Mouse (Mus musculus) splenic B cell, adult 2 months (primary cell): ENCODE measurements around the gene Degs2.
"Not testable (repeated sequence)": the region's sequence is repeated elsewhere in the genome, so short reads cannot be mapped to it uniquely, and the experiment has no call there.

ENCODE experiments used
- DNase-seq: peaks from one replicate; pipeline ENCODE4 v3.0.0-alpha.2; 2011; ENCODE audit warnings: low read depth, low spot score
- H3K27me3 ChIP-seq: 2 replicates; pipeline ENCODE4 v1.6.1; 2012; ENCODE audit warnings: mild to moderate bottlenecking, low read length, moderate library complexity, mixed read lengths; ENCODE audit not compliant: control insufficient read depth, poor library complexity, insufficient read depth, severe bottlenecking
- H3K36me3 ChIP-seq: 2 replicates; pipeline ENCODE4 v1.6.1; 2012; ENCODE audit warnings: mild to moderate bottlenecking, low read length, moderate library complexity, mixed read lengths; ENCODE audit not compliant: control insufficient read depth, poor library complexity, insufficient read depth, severe bottlenecking

Gene Degs2

DNA sequence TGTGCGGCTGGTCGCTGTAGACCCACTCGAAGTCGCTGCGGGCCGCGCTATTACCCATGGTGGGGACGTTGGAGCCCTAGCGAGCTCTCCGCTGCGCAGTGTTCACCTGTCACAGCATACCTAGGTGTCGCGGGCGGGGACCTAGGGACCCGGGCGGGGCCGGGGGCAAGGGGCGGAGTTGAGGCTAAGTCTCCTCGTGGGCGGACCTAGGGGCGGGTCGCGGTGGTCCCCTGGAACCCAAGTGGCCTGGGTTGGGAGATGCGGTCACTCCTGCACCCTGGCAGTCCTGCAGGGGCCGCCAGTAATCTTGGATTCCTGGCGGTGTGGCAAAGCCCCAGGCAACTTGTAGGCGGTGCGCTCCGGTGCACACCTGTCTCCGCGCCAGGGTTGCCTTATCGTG is at the start of gene Degs2:
Gene Degs2, minus strand, starts transcription at position 131 of the 400 bp plus-strand sequence.
- Histone ChIP-seq H3K27me3 (no peaks in the 10 kb centered on the region), H3K36me3 (no peaks in the 10 kb centered on the region)
- DNase-seq: no peak

DNA sequence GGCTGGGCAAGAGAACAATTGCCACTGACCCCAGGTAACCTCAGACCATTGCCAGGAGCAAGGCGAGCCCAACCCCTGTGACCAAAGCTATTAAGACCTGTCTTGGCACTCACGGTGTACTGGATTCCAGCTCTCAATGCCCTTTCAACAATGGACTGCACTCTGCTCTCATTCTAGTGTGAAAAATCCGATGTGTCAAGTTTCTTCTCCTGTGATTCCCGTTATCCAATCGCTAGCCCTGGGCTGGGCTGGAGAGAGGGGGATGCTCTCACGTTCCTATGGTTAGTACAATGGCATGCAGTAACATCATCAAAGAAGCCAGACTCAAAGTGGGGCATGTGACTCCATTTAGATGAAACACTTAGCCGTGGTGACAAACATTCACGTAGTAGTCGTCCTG is 49.7 kb upstream of the Degs2 start:
- DNase-seq: no peak
- no peaks in the 10 kb centered on the region for H3K27me3 ChIP-seq
- H3K36me3 ChIP-seq: no peaks in the 10 kb centered on the region

DNA sequence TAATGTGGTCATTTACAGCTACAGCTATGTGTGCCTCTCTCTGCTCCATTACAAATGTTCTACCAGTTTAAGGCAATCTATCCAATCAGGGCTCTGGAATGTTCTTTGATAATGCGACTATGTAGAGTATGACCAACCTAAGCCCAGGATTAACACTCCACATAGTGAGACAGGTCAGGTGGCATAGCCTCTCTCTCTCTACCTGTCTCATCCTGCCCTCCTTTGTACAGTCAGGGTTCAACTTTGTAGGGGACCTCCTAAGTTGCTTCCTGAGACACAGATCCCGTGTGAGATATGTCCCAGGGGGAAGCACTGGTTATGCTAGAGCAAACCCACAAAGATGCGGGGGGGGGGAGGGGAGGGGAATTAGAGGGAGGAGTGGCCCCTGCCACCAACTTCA is 48.1 kb upstream of the Degs2 start:
- DNase-seq: no peak
- Histone ChIP-seq H3K27me3 (no peaks in the 10 kb centered on the region; the same call in 1 of the 2 replicates), H3K36me3 (no peaks in the 10 kb centered on the region)

DNA sequence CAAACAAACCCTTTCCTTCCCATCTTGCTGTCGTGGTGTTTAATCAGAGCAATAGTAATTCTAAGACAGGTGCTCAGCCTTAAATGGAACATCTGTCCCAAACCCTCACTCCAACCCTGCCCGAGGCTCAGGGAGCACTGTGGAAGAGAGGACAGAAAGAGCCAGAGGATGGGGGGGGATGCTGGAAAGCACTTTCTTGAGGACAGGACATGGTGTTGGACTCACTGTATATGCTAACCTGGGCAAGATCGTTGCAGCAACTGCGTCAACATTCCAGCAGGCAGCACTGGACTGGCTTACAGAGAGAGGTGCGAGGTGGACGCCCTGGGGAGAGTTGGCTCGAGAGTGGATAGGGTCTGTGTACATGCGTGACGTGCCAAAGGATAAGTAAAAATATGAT is 47.3 kb upstream of the Degs2 start:
- no peak for DNase-seq
- Histone ChIP-seq H3K36me3 (no peaks in the 10 kb centered on the region), H3K27me3 (no peaks in the 10 kb centered on the region; the same call in 1 of the 2 replicates)

DNA sequence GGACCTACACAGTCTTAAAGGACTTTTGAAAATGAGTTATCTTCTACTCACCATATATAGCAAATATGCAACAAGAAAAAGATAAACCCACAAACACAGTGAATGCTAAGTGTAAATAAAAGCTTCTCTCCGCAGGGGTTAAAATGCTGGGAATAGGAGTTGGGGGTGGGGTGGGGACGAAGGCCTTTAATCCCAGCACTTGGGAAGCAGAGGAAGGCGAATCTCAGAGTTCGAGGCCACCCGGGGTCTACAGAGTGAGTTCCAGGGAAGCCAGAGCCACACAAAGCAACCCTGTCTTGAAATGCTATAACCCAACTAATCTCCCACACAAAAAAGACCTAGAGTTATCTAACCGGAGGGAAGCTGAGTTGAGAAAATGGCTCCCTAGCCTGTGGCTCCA is 46.9 kb upstream of the Degs2 start:
- Histone ChIP-seq H3K27me3 (no peaks in the 10 kb centered on the region; the same call in 1 of the 2 replicates), H3K36me3 (no peaks in the 10 kb centered on the region)
- DNase-seq: no peak

DNA sequence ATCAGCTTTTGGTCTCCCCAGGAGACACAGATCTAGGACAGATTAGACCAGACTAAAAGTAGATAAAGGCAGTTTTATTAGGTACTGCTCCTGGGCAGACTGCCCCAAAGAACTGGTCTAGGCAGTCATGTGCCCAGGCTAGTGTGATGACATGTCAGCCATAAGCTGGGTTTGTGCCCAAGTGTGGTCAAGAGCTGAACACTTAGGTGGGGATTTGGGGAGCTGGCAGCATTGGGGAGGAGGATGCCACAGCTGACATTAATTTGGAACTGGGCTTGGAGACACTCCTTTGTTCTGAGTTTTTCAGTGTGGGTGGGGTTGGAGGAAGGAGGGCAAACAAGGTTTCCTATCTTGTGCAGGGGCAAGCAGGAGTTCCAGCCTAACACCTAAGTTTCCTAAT is 43.9 kb upstream of the Degs2 start:
- DNase-seq: no peak
- H3K36me3 ChIP-seq: no peaks in the 10 kb centered on the region

DNA sequence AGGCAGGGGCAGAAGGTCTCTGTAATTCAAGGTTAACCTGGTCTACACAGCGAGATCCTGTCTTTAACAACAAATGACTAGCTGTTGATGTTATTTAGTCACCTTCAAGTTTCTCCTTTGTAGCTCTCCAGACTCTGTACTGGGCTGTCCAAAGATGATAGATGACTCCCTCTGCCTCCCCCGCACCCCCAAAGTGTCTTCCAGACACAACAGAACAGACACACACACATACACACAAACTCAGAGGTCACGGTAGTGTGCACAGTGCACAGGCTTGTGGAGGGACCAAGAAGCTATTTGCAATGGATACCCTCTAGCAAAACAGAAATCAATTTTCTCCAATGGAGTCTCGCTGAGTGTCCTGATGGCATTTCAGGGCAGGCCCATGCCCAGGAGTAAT is 40.1 kb upstream of the Degs2 start:
- Histone ChIP-seq H3K27me3 (no peaks in the 10 kb centered on the region; the same call in none of the 2 replicates), H3K36me3 (no peaks in the 10 kb centered on the region)
- no peak for DNase-seq

More for the DNA sequence above, 43.9 kb upstream of the Degs2 start:
- H3K27me3 ChIP-seq: no peaks in the 10 kb centered on the region; the same call in none of the 2 replicates

DNA sequence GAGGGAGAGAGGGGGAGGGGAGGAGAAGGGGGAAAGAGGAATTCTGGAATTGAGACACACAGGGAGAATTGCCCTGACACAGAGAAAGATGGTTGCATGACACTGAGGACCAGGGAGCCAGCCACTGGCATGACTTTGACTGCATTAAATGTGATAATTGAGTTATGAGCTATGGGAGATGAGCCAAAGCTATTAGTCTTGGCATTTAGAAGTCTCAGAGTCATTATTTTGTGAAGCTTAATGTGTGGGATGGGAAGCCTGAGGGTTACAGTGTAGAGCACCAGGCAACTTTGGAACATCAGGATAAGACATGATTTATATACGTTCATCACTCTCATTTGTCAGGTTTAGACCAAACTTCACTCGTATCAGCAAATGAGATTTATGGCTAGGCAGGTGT is 39.4 kb upstream of the Degs2 start:
- H3K36me3 ChIP-seq: no peaks in the 10 kb centered on the region
- no peak for DNase-seq
- H3K27me3 ChIP-seq: no peaks in the 10 kb centered on the region; the same call in none of the 2 replicates

DNA sequence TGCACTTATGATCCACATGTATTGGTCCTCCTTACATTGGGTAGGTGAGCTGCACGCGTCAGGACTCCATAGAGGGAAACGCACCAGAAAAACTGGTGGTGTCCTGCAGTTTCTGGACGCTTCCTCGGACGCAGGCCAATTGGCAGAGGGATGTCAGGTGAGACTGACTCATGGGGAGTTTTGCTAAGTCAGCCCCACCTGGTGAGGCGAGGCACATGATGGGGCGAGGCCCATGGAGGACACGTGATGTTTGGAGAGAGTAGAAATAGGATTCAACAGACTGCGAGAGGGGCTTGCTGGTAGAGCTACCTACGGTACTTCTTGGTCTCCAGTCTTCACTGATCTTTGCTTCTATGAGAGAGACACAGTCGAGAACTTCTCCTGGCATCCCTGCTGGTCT is 36.6 kb upstream of the Degs2 start:
- Histone ChIP-seq H3K27me3 (no peaks in the 10 kb centered on the region; the same call in 1 of the 2 replicates), H3K36me3 (no peaks in the 10 kb centered on the region)
- DNase-seq: no peak

DNA sequence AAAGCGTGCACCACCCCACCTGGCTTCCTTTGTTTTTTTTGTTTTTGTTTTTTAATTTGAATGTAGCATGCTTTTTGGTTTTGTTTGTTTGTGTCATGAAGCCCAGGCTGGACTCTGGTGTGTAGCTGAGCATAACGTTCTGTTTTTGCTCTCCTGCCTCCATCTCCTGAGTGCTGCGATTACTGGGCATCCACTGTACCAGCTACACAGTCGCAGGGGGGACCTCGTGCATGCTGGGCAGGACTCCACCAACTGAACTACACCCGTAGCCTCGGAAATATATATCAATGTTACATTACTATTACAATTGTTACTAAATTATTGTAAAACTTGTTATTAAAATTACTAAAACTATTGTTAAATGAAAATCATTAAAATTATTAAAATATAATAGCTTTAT is 35.7 kb upstream of the Degs2 start:
- Histone ChIP-seq H3K27me3 (no peaks in the 10 kb centered on the region), H3K36me3 (no peaks in the 10 kb centered on the region)
- no peak for DNase-seq

DNA sequence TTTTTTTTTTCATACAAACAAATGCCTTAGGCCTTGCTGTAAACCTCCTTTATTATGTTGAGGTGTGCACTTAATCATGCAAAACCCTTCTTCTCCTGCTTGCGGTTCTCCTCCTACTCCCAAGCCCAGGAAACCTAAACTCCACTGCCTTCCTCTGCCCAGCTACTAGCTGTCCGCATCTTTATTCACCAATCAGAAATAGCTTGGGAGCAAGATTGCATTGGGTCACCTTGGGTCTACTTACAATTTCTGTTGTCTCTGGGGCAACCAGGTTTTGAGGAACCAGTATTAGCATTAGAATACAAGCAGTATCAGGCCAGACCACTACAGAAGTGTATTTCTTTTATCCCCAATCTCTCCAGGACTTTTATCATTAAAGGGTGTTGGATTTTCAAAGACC is 32.3 kb upstream of the Degs2 start:
- H3K36me3 ChIP-seq: no peaks in the 10 kb centered on the region
- H3K27me3 ChIP-seq: no peaks in the 10 kb centered on the region
- no peak for DNase-seq

DNA sequence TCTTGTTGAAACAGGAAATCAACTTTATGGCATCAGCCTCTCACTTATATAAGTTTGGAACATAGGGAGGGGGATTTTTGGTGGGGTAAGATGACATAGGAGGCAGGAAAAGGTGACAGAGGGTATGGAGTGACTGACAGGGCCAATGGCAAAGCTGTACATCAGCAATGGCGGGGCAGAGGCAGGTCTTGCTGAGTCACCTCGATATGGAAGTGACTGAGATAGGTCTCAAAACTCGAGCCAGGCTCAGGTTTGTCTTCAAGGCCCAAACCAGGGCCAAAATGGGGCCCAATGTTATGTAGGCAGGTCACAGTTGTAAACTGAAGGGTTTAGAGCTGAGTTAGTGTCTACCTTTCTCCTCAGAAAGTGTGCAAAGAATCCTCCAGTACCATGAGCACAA is 21.7 kb upstream of the Degs2 start:
- no peaks in the 10 kb centered on the region for H3K36me3 ChIP-seq
- no peak for DNase-seq

DNA sequence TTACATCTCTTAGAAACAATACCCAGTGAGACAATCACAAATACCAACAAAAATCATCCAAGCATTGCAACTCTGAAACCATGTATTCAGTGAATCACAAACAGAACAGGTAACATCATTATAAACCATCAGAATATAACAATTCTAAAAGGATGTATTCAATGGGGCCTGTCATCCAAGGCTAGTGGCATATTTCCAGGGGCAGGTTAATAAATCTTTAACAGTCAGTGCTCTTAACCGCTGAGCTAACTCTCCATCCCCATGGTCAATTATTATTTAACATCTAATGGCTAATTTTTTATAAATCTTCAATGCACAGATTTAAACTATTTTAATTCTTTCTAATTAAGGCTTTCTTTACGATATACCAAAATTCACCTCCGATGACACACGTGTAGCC is 20.3 kb upstream of the Degs2 start:
- Histone ChIP-seq H3K36me3 (no peaks in the 10 kb centered on the region), H3K27me3 (no peaks in the 10 kb centered on the region)
- DNase-seq: no peak

More for the DNA sequence above, 21.7 kb upstream of the Degs2 start:
- H3K27me3 ChIP-seq: no peaks in the 10 kb centered on the region

DNA sequence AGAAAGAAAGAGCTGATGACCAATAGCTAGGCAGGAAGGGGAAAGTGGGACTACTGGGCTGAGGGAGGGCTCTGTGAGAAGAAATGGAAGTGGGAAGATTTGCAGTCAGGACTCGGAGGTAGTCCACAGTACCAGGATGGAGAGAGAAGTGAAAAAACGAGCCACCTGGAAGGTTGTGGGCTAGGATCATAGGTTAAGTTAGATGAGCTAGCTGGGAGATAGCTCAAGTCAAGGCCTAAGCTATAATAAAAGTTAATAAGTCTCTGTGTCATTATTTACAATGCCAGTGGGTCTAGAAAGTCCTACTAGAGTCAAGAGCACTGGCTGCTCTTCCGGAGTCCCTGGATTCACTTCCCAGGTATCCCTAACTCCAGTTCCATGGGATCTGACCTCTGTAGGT is 16.4 kb upstream of the Degs2 start:
- Histone ChIP-seq H3K27me3 (no peaks in the 10 kb centered on the region), H3K36me3 (no peaks in the 10 kb centered on the region)
- no peak for DNase-seq

DNA sequence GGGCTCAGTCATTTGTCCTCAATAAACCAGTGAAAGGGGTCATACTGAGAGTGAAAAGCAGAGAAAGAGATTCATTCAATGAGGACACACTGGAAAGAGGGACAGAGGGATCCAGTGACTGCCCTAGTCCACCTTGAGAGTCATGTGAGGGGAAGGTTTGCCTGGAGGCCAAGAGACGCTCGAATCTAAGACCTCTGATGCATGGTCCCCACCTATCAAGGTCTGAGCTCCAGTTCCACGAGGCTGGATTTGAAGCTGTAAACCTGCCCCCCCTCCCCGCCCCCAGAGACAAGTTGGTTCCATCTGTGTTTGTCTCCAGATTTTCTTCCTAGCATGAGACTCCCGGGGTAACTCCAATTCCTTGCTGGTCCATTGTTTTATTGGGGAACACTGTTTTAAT is 13.7 kb upstream of the Degs2 start:
- Histone ChIP-seq H3K27me3 (no peaks in the 10 kb centered on the region), H3K36me3 (no peaks in the 10 kb centered on the region)
- DNase-seq: no peak

DNA sequence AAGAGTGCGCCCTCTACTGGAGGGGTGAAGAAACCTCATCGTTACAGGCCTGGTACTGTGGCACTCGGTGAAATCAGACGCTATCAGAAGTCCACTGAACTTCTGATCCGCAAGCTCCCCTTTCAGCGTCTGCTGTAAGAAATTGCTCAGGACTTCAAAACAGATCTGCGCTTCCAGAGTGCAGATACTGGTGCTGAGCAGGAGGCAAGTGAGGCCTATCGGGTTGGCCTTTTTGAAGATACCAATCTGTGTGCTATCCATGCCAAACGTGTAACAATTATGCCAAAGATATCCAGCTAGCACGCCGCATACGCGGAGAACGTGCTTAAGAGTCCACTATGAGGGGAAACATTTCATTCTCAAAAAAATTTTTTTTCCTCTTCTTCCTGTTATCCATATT is 11.9 kb upstream of the Degs2 start:
- H3K27me3 ChIP-seq, DNase-seq, H3K36me3 ChIP-seq: not testable (repeated sequence)
